ENCODE assay signal across 10 mouse cellular contexts in the genomic region with DNA sequence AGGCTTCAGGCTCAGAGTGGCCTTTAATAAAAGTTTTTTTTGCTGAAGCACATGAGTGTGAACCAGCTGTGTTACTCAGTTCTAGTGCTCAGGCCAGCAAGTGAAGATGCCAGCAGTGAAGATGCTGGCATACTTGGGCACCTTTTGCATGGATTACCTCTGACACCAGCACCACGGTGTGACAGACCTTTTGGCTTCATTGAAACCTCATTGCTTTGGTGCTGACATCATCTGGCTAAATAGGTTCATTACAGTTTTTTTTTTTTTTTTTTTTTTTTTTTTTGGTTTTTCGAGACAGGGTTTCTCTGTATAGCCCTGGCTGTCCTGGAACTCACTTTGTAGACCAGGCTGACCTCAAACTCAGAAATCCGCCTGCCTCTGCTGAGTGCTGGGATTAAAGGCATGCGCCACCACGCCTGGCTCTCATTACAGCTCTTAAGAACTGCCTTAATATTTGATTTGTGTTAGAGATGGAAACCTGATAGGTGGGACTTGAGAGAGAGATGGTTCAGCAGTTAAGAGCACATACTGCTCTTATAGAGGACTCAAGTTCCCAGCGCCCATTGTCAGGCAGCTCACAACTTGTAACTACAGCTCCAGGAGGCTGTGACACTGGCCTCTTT. TPM values are rescaled to one million over a fixed set of nuclear protein-coding genes. Genes with fewer than 3 reads are reported as not detected.
DNase-seq lines count a peak whose midpoint lies in the region; TF ChIP-seq lines count a peak whose summit lies in the region.
"Had no signal": no experiment of that assay in that cellular context is flagged by ENCODE, and none has a peak within 500 bp of the region (broad histone marks: within the 10 kb centered on the region; RNA-seq: fewer than 3 reads in every experiment).

No protein-coding gene starts in this region.

- peaks cover 15% of the 10 kb centered on the region; the same call in 1 of the 2 replicates for H3K4me1 ChIP-seq in kidney, adult 2 months (ENCODE audit: control insufficient read depth, insufficient read depth, low read length)

- WGBS in kidney, adult 2 months, result 51% methylated on average over 6 of the region's 6 CpGs

- no peak for TF ChIP-seq POLR2A in kidney, adult 2 months (IDR thresholded peaks at IDR 0.05; ENCODE audit: low read depth, low read length)

- DNase-seq in kidney, adult 2 months, result peak; percentile 21
- DNase-seq in kidney, adult 18-20 months, result no peak
- DNase-seq in 3T3-L1 (ENCODE audit: low read depth, low spot score) (peak; percentile 46), 416B (ENCODE audit: low read depth) (peak; percentile 57), adipocyte (ENCODE audit: low spot score) (peak; percentile 58)
- DNase-seq in right cerebral cortex, postnatal 14 days, result no peak
- DNase-seq in adrenal gland, postnatal 14 days, result no peak
- DNase-seq: gastrocnemius, postnatal 10 days had no signal

- no peak overlapping the region for H3K4me3 ChIP-seq in kidney, adult 2 months (ENCODE audit: insufficient read depth, low read depth, low read length)
- H3K4me3 ChIP-seq: midbrain, embryonic 10.5 days; neural tube, embryonic 15.5 days had no signal

- H3K27me3 ChIP-seq in kidney, adult 2 months (replicated peaks; ENCODE audit: control insufficient read depth, insufficient read depth, low read length), result no peaks in the 10 kb centered on the region
- H3K27me3 ChIP-seq: neural tube, embryonic 15.5 days had no signal

- 0 out of 2 replicates have a peak, but pooled peaks have one; percentile 20 for TF ChIP-seq CTCF in kidney, adult 2 months (conservative IDR thresholded peaks at IDR 0.05; ENCODE audit: insufficient read depth, insufficient read length, low read depth, low read length)

- H3K27ac ChIP-seq in kidney, adult 2 months (ENCODE audit: insufficient read depth, low read depth, low read length), result no peak overlapping the region
- H3K27ac ChIP-seq: midbrain, embryonic 10.5 days; neural tube, embryonic 15.5 days had no signal

- H3K36me3 ChIP-seq in kidney, adult 2 months (ENCODE audit: control insufficient read depth, insufficient read depth, low read length), result no peaks in the 10 kb centered on the region

RNA-seq across cellular contexts. Expression of gene Atpaf2, which starts 3.9 kb away (rescaled TPM):
- 39.6 and 40.3 TPM in 2 replicates for polyA plus RNA-seq in kidney, adult 2 months (2012; rRNA removed)
- 103 and 111 TPM in 2 replicates for total RNA-seq in adrenal gland, postnatal 14 days (2021)

RNA-seq across cellular contexts. Expression of gene Gid4, which starts 5.2 kb away (rescaled TPM):
- 24.3 and 25.5 TPM in 2 replicates for polyA plus RNA-seq in kidney, adult 2 months (2012; rRNA removed)
- total RNA-seq in adrenal gland, postnatal 14 days (2021), result 53.9 and 56.5 TPM in 2 replicates

RNA-seq across cellular contexts. Expression of gene Drg2, which starts 32.2 kb away (rescaled TPM):
- 64.8 and 66.1 TPM in 2 replicates for polyA plus RNA-seq in kidney, adult 2 months (2012; rRNA removed)
- 57.3 and 66.8 TPM in 2 replicates for total RNA-seq in adrenal gland, postnatal 14 days (2021)

RNA-seq across cellular contexts. Expression of gene Myo15, which starts 47.0 kb away (rescaled TPM):
- 0.14 and 0.24 TPM in 2 replicates for polyA plus RNA-seq in kidney, adult 2 months (2012; rRNA removed)
- 0.30 and 0.70 TPM in 2 replicates for total RNA-seq in adrenal gland, postnatal 14 days (2021)

Comparison
In these comparisons a context has a peak if more than half of its experiments do, and no peak if none do; other contexts are left out.
1. DNase-seq: peak in kidney, adult 2 months (single experiment), 3T3-L1 (single experiment), 416B (single experiment) and adipocyte (single experiment); none in kidney, adult 18-20 months (single experiment), right cerebral cortex, postnatal 14 days (single experiment) and adrenal gland, postnatal 14 days (single experiment).